Mouse (Mus musculus) cerebellum, adult 2 months (tissue): ENCODE results near the gene Ncan.

Experiments used
- CTCF ChIP-seq: fragments of 200-500 bp; IDR thresholded peaks from 2 replicates; pipeline ENCODE4 v1.5.1; 2011; ENCODE audit warnings: low read depth, mild to moderate bottlenecking, control low read depth, low read length, moderate library complexity, borderline replicate concordance; ENCODE audit not compliant: insufficient read depth
- POLR2A ChIP-seq: fragments of 200-500 bp; IDR thresholded peaks from 2 replicates; pipeline ENCODE4 v1.6.1; 2011; ENCODE audit warnings: low read length, control low read depth, borderline replicate concordance; ENCODE audit not compliant: insufficient read depth

GRCm38 (mm10) chr8:70163316-70163715, 42.6 kb upstream of the Ncan start:
- TF ChIP-seq POLR2A (no peak), CTCF (no peak)
